Mouse (Mus musculus): ENCODE results near the gene Osbpl3.

Osbpl3 gene

DNA sequence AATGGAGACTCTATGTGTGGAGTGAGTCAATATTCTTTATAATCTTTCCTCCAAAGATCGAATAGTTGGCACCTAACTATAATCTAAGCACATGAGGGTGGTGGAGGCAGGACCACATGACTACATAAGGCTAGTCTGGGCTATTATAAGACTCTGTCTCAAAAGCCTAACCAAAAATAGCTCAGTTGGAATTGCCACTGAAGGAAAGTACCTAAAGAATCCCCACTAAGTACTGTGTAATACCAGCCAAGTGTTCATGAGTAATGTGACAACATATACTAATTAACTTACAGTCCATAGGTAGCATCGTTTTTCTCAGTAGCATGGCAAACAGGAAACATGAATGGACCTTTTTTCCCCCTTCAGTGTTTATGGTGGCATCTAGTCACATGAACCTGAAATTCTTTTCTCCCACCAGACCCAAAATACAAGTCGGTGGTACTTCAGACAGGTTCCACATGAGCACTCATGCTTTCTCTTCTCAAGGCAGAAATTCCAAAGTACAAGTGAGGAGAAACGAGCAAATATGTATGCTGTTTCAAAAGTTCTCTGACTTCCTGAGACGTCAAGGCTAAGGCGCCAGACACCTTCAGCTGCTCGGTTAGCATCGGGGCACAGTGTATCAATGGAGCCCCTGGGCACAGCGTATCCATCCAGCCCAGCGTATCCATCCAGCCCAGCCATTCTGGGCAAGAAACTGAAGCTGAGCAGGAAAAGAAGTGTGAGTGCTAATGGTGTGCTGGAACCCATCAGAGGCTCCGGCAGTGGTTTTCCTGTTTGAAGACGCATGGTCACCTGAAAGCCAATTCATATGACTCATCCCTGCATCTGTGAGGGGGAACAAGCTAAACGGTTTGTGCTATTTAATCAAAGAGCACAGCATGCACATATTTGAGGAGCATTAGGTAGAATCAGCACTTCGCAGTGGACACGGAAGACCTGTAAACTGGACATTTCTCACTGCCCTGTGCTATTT is 120.9 kb downstream of the Osbpl3 start:
- no peak for DNase-seq (ENCODE audit: low read depth)

DNA sequence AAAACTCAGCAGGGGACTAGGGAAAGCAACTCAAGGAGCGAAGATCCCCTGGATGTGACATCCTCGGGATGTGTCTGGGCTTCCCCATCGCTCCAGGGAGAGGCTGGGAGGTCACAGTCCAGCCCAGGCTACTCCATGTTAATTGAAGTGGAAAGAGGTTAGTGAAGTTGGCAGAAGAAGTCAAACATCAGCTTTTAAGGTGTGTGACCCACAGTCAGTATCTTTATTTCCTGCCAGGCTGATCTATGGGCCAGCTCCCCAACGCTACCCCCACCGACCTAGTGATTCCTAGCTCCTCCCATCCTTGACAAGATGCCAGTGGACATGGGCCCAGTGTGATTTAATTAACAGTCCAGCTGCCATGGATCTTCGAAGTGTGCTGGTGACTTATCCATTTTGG is 122.7 kb downstream of the Osbpl3 start:
- DNase-seq (ENCODE audit: low read depth): no peak

DNA sequence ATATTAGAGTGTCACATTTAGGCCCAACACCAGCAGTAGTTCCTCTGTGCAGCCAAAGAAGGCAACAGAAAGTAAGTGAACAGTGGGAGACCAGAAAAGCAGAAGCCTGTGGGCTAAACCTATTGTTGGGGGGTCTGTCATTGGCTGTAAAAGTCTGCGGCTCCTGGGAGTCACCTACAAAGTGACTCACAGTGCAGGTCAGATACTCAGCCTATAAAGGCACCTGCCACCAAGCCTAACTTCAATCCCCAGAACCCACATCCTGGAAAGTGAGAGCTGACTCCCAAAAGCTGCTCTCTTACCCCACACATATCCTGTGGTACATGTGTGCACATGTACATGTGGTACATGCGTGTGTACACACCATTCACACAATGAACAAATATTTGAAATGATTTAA is 124.5 kb downstream of the Osbpl3 start:
- no peak for DNase-seq (ENCODE audit: low read depth)

DNA sequence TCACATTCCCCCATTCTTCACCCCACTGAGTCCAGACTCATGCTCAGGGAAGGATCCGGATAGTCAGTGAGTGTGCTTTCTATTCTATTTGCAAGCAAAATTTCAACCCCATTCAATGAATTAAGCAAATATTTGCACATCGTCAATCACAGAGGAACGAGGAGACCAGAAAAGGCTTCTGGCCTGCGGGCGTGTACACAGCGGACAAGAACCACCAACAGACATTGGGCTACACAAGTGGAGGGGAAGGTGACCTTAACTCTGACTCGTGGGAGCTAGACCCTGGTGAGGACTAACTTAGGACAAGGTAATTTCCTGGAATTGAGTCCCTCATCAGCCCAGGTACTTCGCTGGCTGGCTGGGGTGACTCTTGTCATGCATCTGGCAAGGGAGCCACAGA is 126.6 kb downstream of the Osbpl3 start:
- no peak for DNase-seq (ENCODE audit: low read depth)

DNA sequence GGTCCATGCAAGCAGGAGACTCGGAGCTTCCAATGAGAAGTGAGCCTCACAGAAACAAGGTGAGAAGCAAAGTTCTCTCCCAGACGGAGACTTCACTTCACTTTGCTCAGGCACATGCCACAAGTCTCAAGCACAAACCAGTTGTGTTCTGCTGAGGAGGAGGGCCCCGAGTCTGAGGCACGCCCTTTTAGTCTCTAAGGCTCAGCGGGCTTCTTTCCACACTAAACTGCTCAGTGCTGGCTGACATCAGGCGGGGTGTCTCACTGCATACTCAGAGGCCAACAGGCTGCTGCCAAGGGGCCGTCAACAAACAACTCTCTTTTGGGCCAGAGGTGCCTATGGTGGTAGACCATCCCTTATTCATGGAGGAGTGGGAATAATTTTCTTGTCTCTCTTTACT is 127.1 kb downstream of the Osbpl3 start:
- no peak for DNase-seq (ENCODE audit: low read depth)

DNA sequence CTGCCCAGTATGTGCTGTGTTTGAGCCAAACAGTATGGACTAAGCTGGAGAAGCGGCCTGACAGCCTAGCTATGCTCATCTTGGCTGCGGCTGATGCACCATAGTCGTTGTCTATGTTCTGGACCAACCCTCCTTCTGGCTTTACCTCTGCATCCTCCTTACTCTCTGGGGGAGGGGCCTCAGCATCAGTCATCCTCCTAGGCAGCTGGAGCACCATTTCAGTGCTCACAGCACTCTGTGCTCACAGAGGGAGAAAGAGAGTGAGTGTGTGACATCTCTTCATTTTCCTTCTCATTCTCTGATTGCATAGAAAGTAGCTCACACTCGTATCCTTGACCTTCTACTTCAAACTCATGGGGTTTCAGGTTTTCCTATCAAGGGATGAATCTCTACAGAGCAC is 129.8 kb downstream of the Osbpl3 start:
- DNase-seq (ENCODE audit: low read depth): no peak

DNA sequence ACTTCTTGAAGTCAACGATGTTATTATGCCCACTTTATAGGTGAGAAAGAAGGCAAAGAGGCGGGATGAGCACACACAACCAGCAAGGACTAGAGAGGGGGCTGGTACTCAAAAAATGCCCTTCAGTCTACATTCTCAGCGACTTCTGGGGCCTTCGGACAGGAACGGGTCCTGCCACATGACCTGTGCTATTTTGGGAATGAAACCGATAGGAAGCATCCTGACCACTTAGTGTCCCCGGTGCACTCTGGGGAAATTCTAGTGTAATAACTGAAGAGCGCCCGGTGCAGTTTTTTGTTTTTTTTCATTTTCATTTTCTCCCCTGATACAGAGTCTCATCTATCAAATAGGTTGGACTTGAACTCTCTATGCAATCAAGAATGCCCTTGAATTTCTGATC is 130.5 kb downstream of the Osbpl3 start:
- no peak for DNase-seq (ENCODE audit: low read depth)

DNA sequence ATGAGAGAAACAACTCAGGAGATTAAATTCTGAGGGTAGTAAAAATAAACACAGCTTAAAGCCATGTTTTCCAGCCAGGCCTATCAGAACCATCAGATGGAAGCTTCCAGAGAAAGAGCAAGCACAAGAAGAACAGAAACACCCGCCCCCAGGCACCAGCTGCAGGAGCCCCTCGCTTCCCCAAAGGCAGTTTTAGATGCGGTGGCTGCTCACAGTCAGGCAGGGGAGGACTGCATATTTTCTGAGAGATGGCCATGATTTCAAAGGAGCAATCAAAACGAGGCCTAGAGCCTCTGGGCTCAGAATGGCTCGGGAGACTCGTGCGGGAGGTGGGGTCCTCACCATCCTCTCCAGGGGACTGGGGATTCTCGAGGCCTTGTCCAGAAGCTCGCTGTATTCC is 133.4 kb downstream of the Osbpl3 start:
- DNase-seq (ENCODE audit: low read depth): no peak

DNA sequence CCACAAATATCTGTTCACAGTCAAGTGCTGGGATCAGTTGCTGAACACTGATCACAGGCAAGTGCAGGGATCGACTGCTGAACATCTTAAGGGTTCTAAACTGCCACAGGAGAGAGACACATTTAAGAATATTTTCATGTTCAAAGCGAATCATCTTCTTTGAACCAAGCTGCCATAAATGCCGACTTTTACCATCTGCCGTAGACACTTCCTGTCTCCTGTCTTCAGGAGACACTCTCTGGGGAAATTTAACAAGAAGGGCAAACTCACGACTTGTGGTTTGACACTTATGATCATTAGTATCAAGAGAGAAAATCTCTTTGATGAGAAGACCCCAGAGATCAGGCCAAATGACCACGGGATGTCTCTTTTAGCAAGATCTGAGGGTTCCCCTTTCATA is 134.3 kb downstream of the Osbpl3 start:
- no peak for DNase-seq (ENCODE audit: low read depth)

DNA sequence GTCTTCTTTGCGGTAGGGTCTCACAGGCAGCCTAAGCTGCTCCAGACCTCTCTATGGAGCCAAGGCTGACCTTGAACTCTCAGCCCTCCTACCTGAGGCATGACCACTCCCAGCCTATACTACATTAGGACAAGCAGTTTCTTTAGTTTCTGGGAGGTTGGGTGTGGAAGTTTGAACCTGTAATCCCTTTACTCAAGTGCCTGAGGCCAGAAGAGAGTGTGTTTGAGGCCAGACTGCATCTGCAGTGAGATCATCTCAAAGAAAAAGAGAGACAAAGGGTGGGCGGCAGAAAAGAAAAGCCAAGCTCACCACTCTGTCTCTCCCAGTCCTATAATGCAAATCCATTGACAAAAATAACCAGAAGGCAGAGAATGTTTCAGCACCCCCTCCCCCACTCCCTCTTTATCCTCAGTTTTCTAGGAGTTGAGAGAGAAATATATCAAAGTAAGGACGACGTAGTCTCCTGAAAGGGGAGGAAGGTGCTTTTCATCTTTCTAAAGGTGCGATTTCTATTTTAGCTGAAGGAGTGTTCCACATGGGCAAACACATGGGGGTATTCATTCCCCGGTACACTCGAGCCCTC is 137.3 kb downstream of the Osbpl3 start:
- no peak for DNase-seq (ENCODE audit: low read depth)

DNA sequence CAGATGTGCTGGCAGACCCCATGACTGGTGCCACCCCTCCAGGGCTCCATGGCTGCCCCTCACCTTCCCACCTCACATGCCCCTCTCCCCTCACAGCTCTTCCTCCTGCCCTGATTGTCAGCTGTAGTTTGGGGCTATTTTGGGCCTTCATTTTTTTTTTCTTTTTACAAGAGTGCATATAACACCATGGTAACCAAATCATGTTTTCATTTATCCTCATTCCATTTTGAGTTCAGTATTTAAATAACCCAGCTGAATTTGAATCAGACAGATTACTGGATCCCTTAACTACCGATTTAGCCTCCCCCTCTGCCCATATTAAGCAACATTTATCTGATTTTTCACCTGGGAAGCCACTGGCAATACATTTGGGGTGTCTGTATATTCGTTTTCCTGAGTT is 137.9 kb downstream of the Osbpl3 start:
- no peak for DNase-seq (ENCODE audit: low read depth)

DNA sequence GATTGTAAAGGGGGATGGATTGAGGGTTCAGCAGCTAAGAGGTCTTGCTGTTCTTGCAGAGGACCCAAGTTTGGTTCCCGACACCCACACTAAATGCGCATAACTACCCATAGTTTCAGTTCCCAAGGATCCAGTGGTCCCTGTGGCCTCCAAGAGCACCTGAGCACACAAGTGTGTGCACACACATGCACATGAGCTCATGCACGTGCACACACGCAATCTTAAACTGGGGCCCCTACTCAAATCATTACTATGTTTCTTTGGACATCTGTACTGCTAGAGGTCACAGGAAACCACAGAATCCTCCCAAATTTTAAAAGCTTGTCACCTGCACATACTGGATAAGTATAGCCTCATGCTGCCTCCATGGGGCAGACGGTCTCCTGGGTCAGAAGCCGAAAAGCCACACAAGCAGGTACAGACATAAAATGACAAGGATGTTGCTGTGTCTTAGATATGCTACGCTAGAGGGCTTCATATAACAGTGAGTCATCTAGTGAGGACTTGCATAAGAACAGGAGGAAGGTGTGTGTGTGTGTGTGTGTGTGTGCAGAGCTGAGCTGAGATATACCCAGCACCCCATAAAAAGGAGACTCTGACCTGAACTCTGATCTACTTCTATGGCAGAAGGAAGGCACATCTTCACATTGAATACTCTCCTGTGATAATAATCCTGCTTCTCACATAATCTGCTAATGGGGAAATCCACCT is 139.1 kb downstream of the Osbpl3 start:
- no peak for DNase-seq (ENCODE audit: low read depth)

DNA sequence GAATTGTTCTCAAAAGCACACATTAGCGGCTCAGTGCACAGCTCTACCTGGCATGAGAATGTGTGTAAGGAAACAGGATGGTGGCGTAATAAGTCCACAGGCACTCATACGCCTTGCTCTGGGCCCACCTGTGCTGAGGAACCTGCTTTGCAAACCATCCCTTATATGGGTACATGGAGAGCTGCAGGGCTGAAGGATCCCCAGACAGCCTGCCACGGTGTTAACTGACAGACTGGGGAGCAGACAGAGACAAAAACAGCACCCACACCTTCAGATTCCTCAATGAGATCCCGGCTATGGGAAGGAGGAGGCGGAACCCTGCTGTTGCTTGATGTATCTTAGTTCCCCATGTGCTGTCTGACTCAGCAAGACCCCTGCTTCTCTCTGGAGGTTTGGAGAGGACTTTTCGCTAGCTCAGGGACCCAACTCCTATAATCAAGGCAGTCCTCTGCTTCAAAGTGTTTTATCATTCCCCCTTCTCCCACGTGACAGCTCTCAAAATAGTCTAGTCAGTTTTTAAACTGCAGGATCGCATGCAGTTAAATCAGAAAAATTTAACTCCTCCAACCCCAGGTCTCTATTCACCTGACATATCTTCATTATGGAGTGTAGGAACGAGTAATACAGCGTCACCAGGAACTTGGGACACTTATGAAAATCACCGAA is 141.5 kb downstream of the Osbpl3 start:
- DNase-seq (ENCODE audit: low read depth): no peak

DNA sequence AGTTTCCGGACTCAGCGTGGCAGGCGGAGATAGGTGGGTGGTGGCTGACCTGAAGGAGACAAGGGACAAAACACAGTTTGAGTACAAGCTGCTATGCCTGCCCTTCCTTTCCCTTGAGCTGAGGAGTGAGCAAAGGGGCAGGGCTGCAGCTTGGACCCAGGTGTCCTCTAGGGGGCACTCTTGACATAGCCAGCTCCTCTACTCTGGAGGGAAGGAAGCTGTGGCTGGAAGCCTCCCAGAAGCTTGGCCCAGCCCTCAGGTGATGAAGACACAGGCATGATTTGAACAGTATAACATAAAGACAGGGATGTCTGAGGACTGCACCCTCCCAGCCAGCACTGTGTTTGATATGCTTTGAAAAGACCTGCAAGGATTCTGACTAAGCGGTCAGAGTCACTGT is 143.4 kb downstream of the Osbpl3 start:
- DNase-seq (ENCODE audit: low read depth): peak; percentile 44

DNA sequence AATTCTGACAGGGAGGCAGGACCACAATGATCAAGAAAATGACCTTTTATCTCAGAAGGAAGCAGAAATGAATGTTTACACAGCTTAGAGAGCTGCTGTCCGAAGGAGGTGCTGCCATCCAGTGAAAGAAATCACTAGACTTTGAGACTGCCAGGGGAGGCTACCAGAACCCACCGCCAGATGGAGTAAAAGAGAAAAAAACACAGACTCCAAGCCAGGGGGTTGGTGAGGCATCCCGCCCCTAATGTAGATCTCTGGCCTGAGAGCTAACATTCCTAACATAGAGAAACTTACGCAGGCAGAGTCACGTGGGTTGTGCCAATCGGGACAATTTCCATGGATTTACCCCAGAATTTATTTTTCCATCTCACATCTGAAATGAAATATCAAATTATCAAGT is 147.0 kb downstream of the Osbpl3 start:
- no peak for DNase-seq (ENCODE audit: low read depth)

DNA sequence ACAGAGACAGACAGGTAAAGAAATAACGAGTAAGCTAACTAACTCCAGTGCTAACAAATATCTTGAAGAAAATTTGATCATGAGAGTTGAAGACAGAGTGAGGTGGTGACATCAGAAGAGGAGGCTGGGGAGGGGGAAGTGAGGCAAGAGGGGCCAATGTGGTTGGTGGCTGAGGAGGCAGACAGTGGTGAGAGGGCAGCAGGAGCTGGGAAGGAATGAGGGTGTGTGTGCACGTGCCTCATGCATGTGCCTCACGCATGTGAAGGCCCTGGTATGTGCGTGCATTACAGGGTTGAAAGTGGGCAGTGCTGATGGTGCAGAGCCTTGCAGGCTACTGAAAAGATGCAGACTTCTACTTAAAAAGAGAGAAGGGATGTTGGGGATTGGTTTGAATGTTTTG is 149.4 kb downstream of the Osbpl3 start:
- DNase-seq (ENCODE audit: low read depth): no peak

DNA sequence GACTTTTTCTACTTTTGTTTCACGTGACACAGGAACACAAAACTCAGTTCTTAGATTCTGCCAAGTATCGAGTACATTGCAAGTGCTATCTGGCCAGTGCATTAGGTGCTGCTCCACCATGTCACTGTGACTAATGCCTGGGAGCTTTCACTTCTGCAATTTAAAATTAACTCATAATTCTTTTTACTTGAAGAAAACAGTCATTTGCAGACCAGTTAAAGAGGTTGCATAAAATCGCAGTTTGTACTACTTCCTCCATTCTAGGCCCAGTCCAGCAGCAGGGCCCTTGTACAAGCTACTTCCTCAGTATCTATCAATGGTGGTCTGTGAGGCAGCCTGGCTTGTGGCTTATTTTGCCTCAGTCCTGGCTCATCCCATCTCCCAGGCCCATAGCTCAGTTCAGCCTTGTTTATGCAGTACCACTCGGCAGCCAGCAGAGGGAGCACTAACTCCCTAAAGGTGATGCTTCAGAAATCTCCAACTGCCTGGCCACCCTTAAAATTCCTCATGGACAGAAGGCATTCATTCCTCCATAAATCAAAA is 151.0 kb downstream of the Osbpl3 start:
- peak; percentile 19 for DNase-seq (ENCODE audit: low read depth)

DNA sequence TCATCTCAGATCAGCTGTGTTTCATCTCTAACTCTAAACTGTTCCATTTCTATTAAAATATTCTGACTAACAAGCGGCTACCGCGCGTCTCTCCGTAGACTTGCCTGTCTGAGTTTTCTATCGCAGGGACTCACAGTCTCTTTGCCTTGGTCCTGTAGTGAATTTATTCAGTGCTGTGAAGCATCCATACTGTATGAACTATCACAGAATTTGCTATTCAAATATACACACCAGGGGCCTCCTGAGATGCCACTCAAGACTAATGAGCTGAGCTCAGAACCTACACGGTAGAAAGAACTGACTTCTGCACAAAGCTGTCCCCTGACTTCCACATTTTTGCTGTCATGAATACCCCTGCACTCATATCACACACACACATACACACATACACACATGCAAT is 154.9 kb downstream of the Osbpl3 start:
- DNase-seq (ENCODE audit: low read depth): no peak

DNA sequence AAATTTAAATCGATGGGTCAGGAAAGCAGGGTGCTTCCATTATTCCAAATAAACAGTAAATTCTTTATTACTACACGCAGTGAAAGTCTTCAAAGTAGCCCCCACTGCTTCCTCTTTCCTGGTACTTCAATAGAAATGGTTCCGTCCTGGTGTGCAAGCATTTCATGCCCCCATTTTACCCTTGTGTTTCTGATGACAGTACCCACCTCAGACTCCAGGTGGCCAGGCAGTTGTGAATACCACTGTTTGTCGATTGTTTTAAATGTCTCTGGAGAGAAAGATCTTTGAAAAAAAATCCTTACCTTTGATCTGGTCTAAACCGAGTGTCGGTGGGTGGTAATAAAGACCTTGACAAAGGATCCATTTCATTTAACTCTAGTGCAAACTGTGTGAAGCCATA is 155.4 kb downstream of the Osbpl3 start:
- no peak for DNase-seq (ENCODE audit: low read depth)

DNA sequence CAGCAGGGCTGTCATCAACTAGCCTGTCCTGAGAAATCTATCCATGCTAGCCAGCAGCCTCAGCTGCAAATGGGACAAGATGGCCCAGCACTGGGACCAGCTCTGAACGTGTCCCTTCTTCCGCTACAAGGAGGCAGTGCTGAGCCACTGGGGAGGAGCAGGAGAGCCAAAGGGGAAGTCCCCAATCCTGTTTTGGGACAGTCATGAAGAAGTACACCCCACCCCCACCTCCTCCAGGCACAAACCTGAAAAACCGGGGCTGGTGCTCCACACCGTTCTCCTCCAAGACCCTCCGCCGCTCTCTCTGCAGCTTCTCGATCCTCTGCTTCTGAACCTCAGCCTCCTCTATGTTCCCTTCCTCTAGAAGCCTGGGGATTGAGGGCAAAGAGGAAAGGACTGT is 156.9 kb downstream of the Osbpl3 start:
- no peak for DNase-seq (ENCODE audit: low read depth)

DNA sequence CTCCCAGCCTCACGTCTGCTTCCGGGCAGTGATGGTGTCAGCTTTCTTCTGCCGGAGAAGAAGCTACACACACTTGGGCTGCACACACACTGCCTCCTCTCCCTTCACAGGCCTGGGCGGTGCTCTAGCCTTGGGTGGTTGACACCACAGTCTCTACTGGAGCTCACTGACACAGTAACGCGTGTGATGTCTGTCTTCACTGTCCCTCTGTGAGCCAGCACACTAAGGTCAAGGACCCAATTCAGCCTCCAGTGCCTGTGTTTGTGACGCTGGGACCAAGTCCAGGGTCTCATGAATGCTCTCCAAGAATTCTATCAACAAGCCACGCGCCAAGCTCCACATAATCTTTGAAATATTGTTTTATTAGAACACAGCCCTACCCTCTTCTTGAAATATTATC is 158.3 kb downstream of the Osbpl3 start:
- no peak for DNase-seq (ENCODE audit: low read depth)

DNA sequence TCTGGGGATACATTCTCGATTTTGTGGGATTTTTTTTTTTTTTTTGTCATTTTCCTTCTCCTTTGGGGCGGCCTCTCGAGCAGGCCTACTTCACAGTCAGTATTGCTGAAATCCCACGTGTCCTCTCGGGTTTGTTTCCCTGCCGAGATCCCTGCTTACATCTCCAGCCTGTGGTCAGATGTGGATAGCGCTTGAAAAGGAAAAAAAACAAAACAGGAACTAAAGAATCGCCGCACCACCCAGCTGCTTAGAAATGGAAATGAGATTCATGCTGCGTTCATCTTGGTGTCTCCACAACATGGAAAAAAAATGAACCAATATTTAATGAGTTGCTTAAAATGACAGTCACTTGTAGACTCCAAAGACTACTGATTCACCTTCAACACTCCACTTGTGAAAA is 160.9 kb downstream of the Osbpl3 start:
- no peak for DNase-seq (ENCODE audit: low read depth)

Measured in c-Kit-positive CD71-positive TER-119-negative erythroid progenitor cells, embryonic 14.5 days (primary cell).